28 mouse cellular contexts compared by ENCODE assay signal in the genomic region with DNA sequence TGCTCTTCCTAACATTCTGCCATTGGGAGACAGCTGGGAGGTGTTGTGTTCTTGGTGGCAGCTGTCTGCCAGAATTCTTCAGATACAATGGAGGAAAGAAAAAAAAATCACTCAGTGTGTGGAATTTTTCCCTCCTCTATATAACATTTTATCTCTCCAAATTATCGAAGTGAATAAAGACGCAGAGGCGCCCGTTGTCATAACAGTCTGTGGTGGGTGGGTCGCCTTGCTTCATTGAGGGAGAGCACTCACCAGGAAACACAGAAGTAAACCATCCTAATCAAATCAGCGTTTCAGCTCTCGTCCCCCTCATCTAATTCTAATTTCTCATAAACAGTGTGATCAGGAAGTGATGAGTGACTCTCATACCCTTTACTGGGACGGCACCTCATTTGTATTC. TPM values are rescaled to one million over a fixed set of nuclear protein-coding genes. Genes with fewer than 3 reads are reported as not detected.
DNase-seq lines count a peak whose midpoint lies in the region; ATAC-seq and TF ChIP-seq lines count a peak whose summit lies in the region.
"Had no signal": no experiment of that assay in that cellular context is flagged by ENCODE, and none has a peak within 500 bp of the region (broad histone marks: within the 10 kb centered on the region; RNA-seq: fewer than 3 reads in every experiment).

No protein-coding gene starts in this region.

- peak; percentile 55 for TF ChIP-seq EP300 in lung, postnatal 0 days (IDR thresholded peaks at IDR 0.05)

- H3K27me3 ChIP-seq in hindbrain, embryonic 14.5 days (ENCODE audit: control insufficient read depth, insufficient read depth, low read length) = no peaks in the 10 kb centered on the region
- no peaks in the 10 kb centered on the region for H3K27me3 ChIP-seq in hindbrain, postnatal 0 days (ENCODE audit: insufficient read depth, low read length)
- no peaks in the 10 kb centered on the region for H3K27me3 ChIP-seq in lung, postnatal 0 days (replicated peaks; ENCODE audit: insufficient read depth, low read length)
- H3K27me3 ChIP-seq: CH12.LX; embryonic facial prominence, embryonic 13.5 days; embryonic facial prominence, embryonic 15.5 days; forebrain, embryonic 12.5 days had no signal

- no peaks in the 10 kb centered on the region for H3K4me1 ChIP-seq in hindbrain, embryonic 14.5 days (replicated peaks; ENCODE audit: control insufficient read depth, insufficient read depth, low read length)
- H3K4me1 ChIP-seq in hindbrain, postnatal 0 days (ENCODE audit: insufficient read depth, low read length) = no peaks in the 10 kb centered on the region
- H3K4me1 ChIP-seq in lung, postnatal 0 days (ENCODE audit: insufficient read depth, low read depth, low read length) = no peaks in the 10 kb centered on the region
- peaks cover 7% of the 10 kb centered on the region for H3K4me1 ChIP-seq in brown adipose tissue, adult 24 weeks (ENCODE audit: control insufficient read depth, insufficient read depth, insufficient read length, low read length)
- H3K4me1 ChIP-seq: embryonic facial prominence, embryonic 15.5 days; forebrain, embryonic 10.5 days; forebrain, embryonic 12.5 days had no signal

- H3K9me3 ChIP-seq in hindbrain, embryonic 14.5 days (ENCODE audit: control insufficient read depth, low read length) = no peaks in the 10 kb centered on the region
- H3K9me3 ChIP-seq in hindbrain, postnatal 0 days (ENCODE audit: low read length) = no peaks in the 10 kb centered on the region
- no peaks in the 10 kb centered on the region for H3K9me3 ChIP-seq in lung, postnatal 0 days (ENCODE audit: low read length)
- H3K9me3 ChIP-seq: embryonic facial prominence, embryonic 13.5 days; embryonic facial prominence, embryonic 15.5 days; forebrain, embryonic 10.5 days; forebrain, embryonic 12.5 days had no signal

- no peaks in the 10 kb centered on the region for H3K36me3 ChIP-seq in hindbrain, embryonic 14.5 days (replicated peaks; ENCODE audit: control insufficient read depth, insufficient read depth)
- H3K36me3 ChIP-seq in hindbrain, postnatal 0 days (ENCODE audit: insufficient read depth, low read length) = no peaks in the 10 kb centered on the region
- H3K36me3 ChIP-seq in lung, postnatal 0 days (ENCODE audit: insufficient read depth, low read length) = no peaks in the 10 kb centered on the region
- H3K36me3 ChIP-seq: embryonic facial prominence, embryonic 13.5 days; embryonic facial prominence, embryonic 15.5 days; forebrain, embryonic 10.5 days; forebrain, embryonic 12.5 days; G1E had no signal

- H3K27ac ChIP-seq in hindbrain, embryonic 14.5 days = no peak overlapping the region
- H3K27ac ChIP-seq in hindbrain, postnatal 0 days = no peak overlapping the region
- no peak overlapping the region for H3K27ac ChIP-seq in lung, postnatal 0 days (ENCODE audit: low read length)
- peak overlapping the region; percentile 4; the same call in 1 of the 2 replicates for H3K27ac ChIP-seq in brown adipose tissue, adult 24 weeks (replicated peaks; ENCODE audit: low read depth, low read length)
- H3K27ac ChIP-seq: embryonic facial prominence, embryonic 13.5 days; embryonic facial prominence, embryonic 15.5 days; forebrain, embryonic 10.5 days; forebrain, embryonic 12.5 days had no signal

- no peak overlapping the region for H3K9ac ChIP-seq in hindbrain, embryonic 14.5 days
- H3K9ac ChIP-seq in hindbrain, postnatal 0 days (replicated peaks; ENCODE audit: low read length) = no peak overlapping the region
- H3K9ac ChIP-seq in lung, postnatal 0 days (replicated peaks; ENCODE audit: low read depth) = no peak overlapping the region
- H3K9ac ChIP-seq: embryonic facial prominence, embryonic 13.5 days; embryonic facial prominence, embryonic 15.5 days; forebrain, embryonic 12.5 days had no signal

- peak; percentile 14; the same call in 1 of the 2 replicates for ATAC-seq in hindbrain, embryonic 14.5 days (ENCODE audit: low FRiP score)
- no peak for ATAC-seq in hindbrain, postnatal 0 days
- peak; percentile 19; the same call in 1 of the 2 replicates for ATAC-seq in lung, postnatal 0 days
- ATAC-seq: activated CD4-positive, CD25-positive, alpha-beta regulatory T cell, adult 4 months; CD4-positive, CD25-positive, alpha-beta regulatory T cell, adult 4 months; forebrain, embryonic 14.5 days; forebrain, embryonic 16.5 days; Patski had no signal

- WGBS in hindbrain, embryonic 14.5 days = 84% methylated on average over 8 of the region's 8 CpGs
- WGBS in hindbrain, postnatal 0 days = 88% methylated on average over 8 of the region's 8 CpGs
- 43% methylated on average over 8 of the region's 8 CpGs for WGBS in lung, postnatal 0 days

- DNase-seq in hindbrain, embryonic 14.5 days (ENCODE audit: low spot score) = no peak
- no peak for DNase-seq in hindbrain, postnatal 0 days (ENCODE audit: low spot score)
- DNase-seq in lung, postnatal 0 days (ENCODE audit: low spot score) = peak; percentile 20
- no peak for DNase-seq in lung, postnatal 14 days
- DNase-seq: adrenal gland, adult 8-10 months; adrenal gland, postnatal 14 days; adrenal gland, postnatal 36 days; B cell, adult 2 months; cerebellum, adult 11 months; cerebellum, adult 18-20 months; cerebellum, adult 8-10 months; cerebellum, adult 9-11 months; cerebellum, postnatal 14 days; cerebellum, postnatal 36 days; embryo, embryonic 11 days had no signal

- H3K4me3 ChIP-seq in hindbrain, embryonic 14.5 days (replicated peaks; ENCODE audit: low read length) = no peak overlapping the region
- H3K4me3 ChIP-seq in hindbrain, postnatal 0 days (ENCODE audit: low read length) = no peak overlapping the region
- H3K4me3 ChIP-seq in lung, postnatal 0 days (ENCODE audit: low read depth, low read length) = no peak overlapping the region
- H3K4me3 ChIP-seq in brown adipose tissue, adult 24 weeks (ENCODE audit: insufficient read depth, low read depth, low read length) = no peak overlapping the region
- H3K4me3 ChIP-seq: embryonic facial prominence, embryonic 13.5 days; embryonic facial prominence, embryonic 15.5 days; erythroblast, embryonic 14.5 days; forebrain, embryonic 10.5 days; forebrain, embryonic 12.5 days had no signal

- no peak overlapping the region for H3K4me2 ChIP-seq in hindbrain, embryonic 14.5 days (replicated peaks)
- H3K4me2 ChIP-seq in hindbrain, postnatal 0 days (ENCODE audit: low read depth, low read length) = no peak overlapping the region
- H3K4me2 ChIP-seq in lung, postnatal 0 days (replicated peaks; ENCODE audit: low read depth, low read length) = no peak overlapping the region
- H3K4me2 ChIP-seq: embryonic facial prominence, embryonic 13.5 days; embryonic facial prominence, embryonic 15.5 days; forebrain, embryonic 12.5 days had no signal

- TF ChIP-seq CTCF in hindbrain, postnatal 0 days (IDR thresholded peaks at IDR 0.05; ENCODE audit: low read depth) = no peak
- TF ChIP-seq CTCF in lung, postnatal 0 days (IDR thresholded peaks at IDR 0.05) = no peak

RNA-seq across cellular contexts. Expression of gene Cyyr1, which starts 17.1 kb away (rescaled TPM):
- 2.8 and 3.8 TPM in 2 replicates for polyA plus RNA-seq in hindbrain, embryonic 14.5 days (2014; fragmentation: Nextera tagmentation; extraction: Ambion mirVana)
- 1.5 and 2.5 TPM in 2 replicates for total RNA-seq in hindbrain, postnatal 0 days (2014; rRNA removed)
- 2.0 and 2.2 TPM in 2 replicates for polyA plus RNA-seq in hindbrain, postnatal 0 days (2015; fragmentation: Nextera tagmentation; extraction: Ambion mirVana)
- 29.1 and 44.1 TPM in 2 replicates for polyA plus RNA-seq in lung, postnatal 0 days (2015; fragmentation: Nextera tagmentation; extraction: Ambion mirVana)
- polyA plus RNA-seq in brown adipose tissue, adult 24 weeks (2012; ENCODE audit: insufficient read depth, insufficient read length, missing spikeins) = 12.4 and 16.1 TPM in 2 replicates
- total RNA-seq: CH12.LX had no signal
- polyA plus RNA-seq: activated CD4-positive, CD25-positive, alpha-beta regulatory T cell, adult 4 months; erythroblast, embryonic 14.5 days; G1E; Patski had no signal
